Mouse (Mus musculus) liver, adult 2 months (tissue): ENCODE measurements at regions not wholly inside any gene's neighbourhood (a gene's known extent, or its start where the extent isn't known, plus 50 kb on each side); places are given as distances from the start of the nearest gene placed in this dataset.

Experiments used
- DNase-seq: peaks from one replicate; pipeline ENCODE4 v3.0.0-alpha.2; 2011; ENCODE audit warnings: low read depth, low spot score; ENCODE audit errors: extremely low read depth
- H3K27ac ChIP-seq: fragments of 200-500 bp; replicated peaks from 2 replicates; pipeline ENCODE4 v1.5.1; 2012; ENCODE audit warnings: low read depth, mild to moderate bottlenecking, control low read depth, inconsistent platforms, low read length; ENCODE audit not compliant: insufficient read depth
- H3K27me3 ChIP-seq: fragments of 200-500 bp; 2 replicates; pipeline ENCODE4 v1.6.1; 2012; ENCODE audit warnings: mild to moderate bottlenecking, moderate library complexity, low read length, inconsistent platforms; ENCODE audit not compliant: control insufficient read depth, insufficient read depth
- H3K36me3 ChIP-seq: fragments of 200-500 bp; 2 replicates; pipeline ENCODE4 v1.6.1; 2012; ENCODE audit warnings: low read length, inconsistent platforms; ENCODE audit not compliant: control insufficient read depth, insufficient read depth
- H3K4me1 ChIP-seq: fragments of 200-500 bp; 2 replicates; pipeline ENCODE4 v1.6.1; 2011; ENCODE audit warnings: low read length; ENCODE audit not compliant: control insufficient read depth, insufficient read depth
- H3K4me3 ChIP-seq: fragments of 200-500 bp; 2 replicates; pipeline ENCODE4 v1.5.1; 2011; ENCODE audit warnings: low read depth, mild to moderate bottlenecking, control low read depth, low read length, moderate library complexity; ENCODE audit not compliant: insufficient read depth
- H3K79me2 ChIP-seq: fragments of 200-500 bp; 2 replicates; pipeline ENCODE4 v1.6.1; 2012; ENCODE audit warnings: inconsistent platforms, mild to moderate bottlenecking, low read length, moderate library complexity; ENCODE audit not compliant: control insufficient read depth, insufficient read depth
- H3K9ac ChIP-seq: fragments of 200-500 bp; 2 replicates; pipeline ENCODE4 v1.6.1; 2012; ENCODE audit warnings: low read depth, mild to moderate bottlenecking, control low read depth, inconsistent platforms, low read length
- CTCF ChIP-seq: fragments of 200-500 bp; IDR thresholded peaks from 2 replicates; pipeline ENCODE4 v1.5.1; 2011; ENCODE audit warnings: low read depth, low read length, control low read depth
- POLR2A ChIP-seq: fragments of 200-500 bp; IDR thresholded peaks from 2 replicates; pipeline ENCODE4 v1.6.1; 2011; ENCODE audit warnings: low read length, control low read depth; ENCODE audit not compliant: insufficient read depth; ENCODE audit errors: extremely low read depth
- WGBS: fragments of 180-500 bp; shearing (Covaris S2); methylation state at CpG from one replicate; pipeline ENCODE4 v1.1.7; 2018; 5-methylcytosine and 5-hydroxymethylcytosine counted together

DNA sequence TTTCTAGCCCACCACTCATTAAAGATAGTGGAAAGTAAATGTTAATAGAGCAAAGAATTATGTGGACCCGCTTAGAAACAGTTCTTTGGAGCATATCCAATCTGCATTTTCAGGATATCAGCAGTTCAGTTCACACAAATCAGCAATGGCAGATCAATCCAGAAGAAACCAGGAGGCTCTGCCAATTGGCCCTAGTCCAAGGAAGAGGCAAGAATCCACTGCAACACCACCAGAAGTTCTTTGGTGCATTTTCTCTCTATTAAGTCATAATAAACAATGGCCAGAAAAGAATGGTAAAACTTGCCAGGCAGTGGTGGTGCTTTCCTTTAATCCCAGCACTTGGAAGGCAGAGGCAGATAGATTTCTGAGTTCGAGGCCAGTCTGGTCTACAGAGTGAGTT, 290.3 kb upstream of the Tmem196 start:
- 72% methylated on average over 2 of the region's 2 CpGs for WGBS
- Histone ChIP-seq H3K4me3 (no peak overlapping the region), H3K36me3 (no peaks in the 10 kb centered on the region), H3K79me2 (no peaks in the 10 kb centered on the region), H3K4me1 (no peaks in the 10 kb centered on the region), H3K27me3 (no peaks in the 10 kb centered on the region), H3K27ac (no peak overlapping the region), H3K9ac (no peak overlapping the region)
- no peak for TF ChIP-seq POLR2A
- TF ChIP-seq CTCF = no peak
- DNase-seq = peak; percentile 6
